Mouse (Mus musculus) forebrain, embryonic 15.5 days (tissue): ENCODE measurements around the gene Mr1. TPM values are rescaled to one million over a fixed set of nuclear protein-coding genes. Genes with fewer than 3 reads are reported as not detected.

Experiments used
- ATAC-seq: fragments of 200-750 bp; cut with Nextera tagmentation; replicated peaks from 2 replicates; pipeline ENCODE4 v1.8.0; 2017; ENCODE audit warnings: mild to moderate bottlenecking, moderate TSS enrichment, moderate library complexity
- H3K27ac ChIP-seq: fragments of 300-500 bp; sonication (generic); replicated peaks from 2 replicates; pipeline ENCODE4 v1.5.1; 2015; ENCODE audit warnings: mild to moderate bottlenecking, inconsistent platforms
- H3K27me3 ChIP-seq: fragments of 300-500 bp; sonication (generic); 2 replicates; pipeline ENCODE4 v1.6.1; 2015; ENCODE audit warnings: inconsistent platforms
- H3K36me3 ChIP-seq: fragments of 300-500 bp; sonication (generic); 2 replicates; pipeline ENCODE4 v1.6.1; 2015; ENCODE audit warnings: mild to moderate bottlenecking, inconsistent platforms
- H3K4me1 ChIP-seq: fragments of 300-500 bp; sonication (generic); 2 replicates; pipeline ENCODE4 v1.6.1; 2015; ENCODE audit warnings: inconsistent platforms
- H3K4me2 ChIP-seq: fragments of 300-500 bp; sonication (generic); replicated peaks from 2 replicates; pipeline ENCODE4 v1.6.1; 2015; ENCODE audit warnings: mild to moderate bottlenecking, inconsistent platforms
- H3K4me3 ChIP-seq: fragments of 300-500 bp; sonication (generic); 2 replicates; pipeline ENCODE4 v1.5.1; 2015; ENCODE audit warnings: mild to moderate bottlenecking, inconsistent platforms
- H3K9ac ChIP-seq: fragments of 300-500 bp; sonication (generic); replicated peaks from 2 replicates; pipeline ENCODE4 v1.6.1; 2015; ENCODE audit warnings: mild to moderate bottlenecking, inconsistent platforms
- H3K9me3 ChIP-seq: fragments of 300-500 bp; sonication (generic); 2 replicates; pipeline ENCODE4 v1.6.1; 2016; ENCODE audit warnings: inconsistent platforms
- WGBS: fragments of 180-500 bp; shearing (Covaris S2); methylation state at CpG from one replicate; pipeline ENCODE4 v1.1.7; 2015; ENCODE audit warnings: mixed read lengths; 5-methylcytosine and 5-hydroxymethylcytosine counted together
- polyA plus RNA-seq: library from polyadenylated mRNA; unstranded; fragments of >200 nt; fragmentation: Nextera tagmentation; extraction: Ambion mirVana; gene quantifications from 2 replicates; pipeline ENCODE4 v1.2.1, GENCODE M21; 2015

The Mr1 gene
- polyA plus RNA-seq, 1 experiment from 2014 or later: 0.83 TPM

DNA sequence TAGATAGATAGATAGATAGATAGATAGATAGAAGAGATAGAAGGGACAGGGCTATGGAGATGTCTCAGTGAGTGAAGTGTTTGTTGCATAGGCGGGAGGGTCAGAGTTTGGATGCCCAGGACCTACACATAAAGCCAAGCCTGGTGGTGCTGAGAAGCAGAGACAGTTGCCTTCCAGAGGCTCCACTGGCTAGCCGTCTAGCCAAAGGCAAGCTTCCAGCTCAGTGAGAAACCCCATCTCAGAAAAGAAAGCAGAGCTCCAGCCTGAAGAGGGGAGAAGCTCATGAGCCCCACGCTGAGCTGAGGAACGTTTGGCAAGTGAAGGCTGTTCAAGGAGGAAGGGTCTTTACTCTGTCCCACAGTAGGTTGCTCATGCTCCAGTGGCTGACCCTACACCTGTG lies 44.0 kb downstream of the Mr1 start:
- WGBS: 75% methylated on average over 4 of the region's 4 CpGs
- no peaks in the 10 kb centered on the region for H3K27me3 ChIP-seq
- no peak overlapping the region for H3K27ac ChIP-seq
- H3K9ac ChIP-seq: no peak overlapping the region
- H3K36me3 ChIP-seq: no peaks in the 10 kb centered on the region
- H3K4me1 ChIP-seq: peaks cover 6% of the 10 kb centered on the region
- H3K9me3 ChIP-seq: no peaks in the 10 kb centered on the region
- no peak overlapping the region for H3K4me2 ChIP-seq
- no peak for ATAC-seq
- no peak overlapping the region for H3K4me3 ChIP-seq

DNA sequence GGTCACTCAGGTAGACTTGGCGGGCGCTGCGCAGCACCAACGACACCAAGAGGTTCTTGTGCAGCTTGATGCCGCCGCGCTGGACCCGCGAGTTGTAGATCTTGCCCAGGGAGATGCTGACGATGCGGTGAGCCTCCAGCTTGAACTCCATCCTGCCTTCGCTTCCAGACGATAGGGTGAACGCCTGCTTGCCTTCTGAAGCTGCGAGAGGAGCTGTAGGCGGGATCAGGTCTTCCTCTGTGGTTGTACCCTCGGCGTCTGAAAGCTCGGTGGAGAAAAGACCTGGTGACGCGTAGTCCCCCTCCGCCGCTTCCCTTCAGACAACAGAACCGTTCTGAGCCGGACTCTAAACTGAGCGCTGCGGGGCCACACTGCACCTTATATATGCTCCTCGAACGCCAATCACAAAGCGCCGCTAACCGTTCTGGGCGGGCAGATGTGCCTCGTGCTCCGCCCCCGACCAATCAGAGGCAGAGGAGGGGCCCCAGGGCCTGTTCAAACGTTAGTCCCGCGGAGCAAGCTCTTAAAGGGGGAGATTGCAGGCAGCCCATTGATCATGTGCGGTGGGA lies 47.2 kb downstream of the Mr1 start, which contains the start of gene Ier5:
Ier5 (minus strand) TSS at position 357 of the 569 bp plus-strand sequence.
- under 1% methylated on average over 40 of the region's 40 CpGs for WGBS
- ATAC-seq: peak; percentile 98
- H3K9ac ChIP-seq: peak within 1 kb of the TSS; percentile 100
- peaks cover 36% of the 10 kb centered on the region for H3K4me1 ChIP-seq
- no peaks in the 10 kb centered on the region for H3K9me3 ChIP-seq
- no peaks in the 10 kb centered on the region for H3K27me3 ChIP-seq
- H3K36me3 ChIP-seq: no peaks in the 10 kb centered on the region
- peak within 1 kb of the TSS; percentile 86 for H3K4me3 ChIP-seq
- H3K27ac ChIP-seq: peak within 1 kb of the TSS; percentile 88
- peak within 1 kb of the TSS; percentile 56 for H3K4me2 ChIP-seq

DNA sequence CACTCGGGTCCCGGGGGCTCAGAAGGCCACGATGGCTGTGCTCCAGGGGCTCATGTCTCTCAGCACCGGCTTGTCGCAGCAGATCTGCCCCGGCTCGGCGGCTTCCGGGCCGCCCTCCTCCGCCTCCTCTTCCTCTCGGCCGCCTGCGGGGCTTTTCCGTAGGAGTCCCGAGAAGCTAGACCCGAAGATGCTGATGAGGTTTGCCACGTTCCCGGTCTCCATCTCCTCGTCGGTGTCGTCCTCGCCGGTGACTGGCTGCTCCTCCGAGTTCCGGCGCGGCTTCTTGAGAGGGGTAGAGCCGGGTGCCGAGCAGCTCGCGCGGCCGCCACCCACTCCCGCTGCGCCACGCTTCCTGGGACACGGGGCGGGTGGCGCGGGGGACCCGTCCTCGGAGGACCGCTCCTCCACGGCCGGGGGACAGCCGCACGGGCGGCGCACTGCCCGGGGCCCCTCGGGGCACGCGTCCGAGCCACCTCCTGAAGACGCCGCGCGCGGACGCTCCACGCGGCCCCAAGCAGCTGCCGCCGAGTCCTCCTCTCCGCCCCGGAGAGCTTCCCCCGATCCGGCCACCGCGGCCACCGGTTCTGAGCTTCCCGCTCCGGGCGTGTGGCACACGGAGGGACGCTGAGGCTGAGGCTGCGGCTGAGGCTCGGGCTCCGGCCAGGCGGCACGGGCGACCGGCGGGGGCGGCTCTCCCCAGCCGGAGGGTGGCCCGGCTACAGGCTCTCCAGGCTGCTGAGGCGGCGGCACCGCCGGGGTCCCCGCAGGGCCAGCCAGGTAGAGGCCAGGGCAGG lies 47.9 kb downstream of the Mr1 start:
- under 1% methylated on average over 82 of the region's 93 CpGs for WGBS
- H3K9me3 ChIP-seq: no peaks in the 10 kb centered on the region
- ATAC-seq: peak; percentile 70
- H3K4me3 ChIP-seq: peak overlapping the region; percentile 86
- no peaks in the 10 kb centered on the region for H3K36me3 ChIP-seq
- H3K27ac ChIP-seq: peak overlapping the region; percentile 88
- H3K9ac ChIP-seq: peak overlapping the region; percentile 100
- no peaks in the 10 kb centered on the region for H3K27me3 ChIP-seq
- H3K4me2 ChIP-seq: peak overlapping the region; percentile 56
- H3K4me1 ChIP-seq: peaks cover 43% of the 10 kb centered on the region

DNA sequence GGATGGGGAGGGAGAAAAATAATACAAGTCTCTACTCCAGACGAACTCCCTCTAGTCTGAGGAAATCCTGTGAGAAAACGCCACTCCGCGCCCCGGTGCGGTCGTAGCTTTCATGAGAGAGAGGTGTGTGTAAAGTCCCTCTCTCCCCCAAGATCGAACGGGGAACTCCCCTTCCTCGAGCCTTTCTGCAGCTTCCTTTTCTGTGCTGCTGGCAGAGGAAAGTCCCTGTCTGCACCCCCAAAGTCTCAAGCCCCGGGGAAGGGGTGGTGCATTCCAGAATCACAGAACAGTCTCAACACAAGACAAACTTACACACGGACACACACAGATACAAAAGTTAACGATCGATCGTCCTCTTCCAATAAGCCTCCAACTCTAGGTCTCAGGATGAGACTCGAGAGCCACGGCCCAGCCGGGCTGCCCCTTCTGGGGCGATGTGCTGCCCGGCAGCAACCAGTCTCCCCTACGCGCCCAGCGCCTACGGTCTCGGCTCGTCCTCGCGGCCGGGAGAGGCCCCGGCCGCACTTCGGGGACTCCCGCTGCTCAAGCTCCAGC lies 48.6 kb downstream of the Mr1 start:
- no peaks in the 10 kb centered on the region for H3K36me3 ChIP-seq
- no peaks in the 10 kb centered on the region for H3K27me3 ChIP-seq
- H3K27ac ChIP-seq: peak overlapping the region; percentile 88
- H3K9me3 ChIP-seq: no peaks in the 10 kb centered on the region
- no peak for ATAC-seq
- H3K4me2 ChIP-seq: peak overlapping the region; percentile 56
- H3K9ac ChIP-seq: peak overlapping the region; percentile 100
- H3K4me1 ChIP-seq: peaks cover 50% of the 10 kb centered on the region
- peak overlapping the region; percentile 86 for H3K4me3 ChIP-seq
- WGBS: under 1% methylated on average over 33 of the region's 33 CpGs

DNA sequence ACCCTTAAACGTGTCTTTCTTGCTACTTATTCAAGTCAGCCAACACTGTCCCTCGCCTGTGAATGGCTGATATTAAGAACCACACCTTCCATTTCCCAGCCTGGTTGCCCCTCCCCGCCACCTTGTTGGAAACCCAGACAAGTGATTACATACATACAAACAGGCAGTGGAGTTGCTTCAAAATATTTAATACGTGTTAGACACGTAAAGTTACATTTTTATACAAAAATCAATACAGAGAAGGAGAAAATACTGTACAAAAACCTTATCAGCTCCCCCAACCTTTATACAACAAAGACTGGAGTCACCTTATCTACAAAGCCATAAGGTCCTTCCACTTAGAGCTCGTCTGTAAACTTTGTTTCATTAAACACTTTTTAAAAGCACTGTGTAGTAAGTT lies 49.3 kb downstream of the Mr1 start:
- H3K4me2 ChIP-seq: peak overlapping the region; percentile 56
- ATAC-seq: no peak
- H3K9ac ChIP-seq: peak overlapping the region; percentile 100
- peak overlapping the region; percentile 86 for H3K4me3 ChIP-seq
- H3K36me3 ChIP-seq: no peaks in the 10 kb centered on the region
- peaks cover 56% of the 10 kb centered on the region for H3K4me1 ChIP-seq
- no peaks in the 10 kb centered on the region for H3K9me3 ChIP-seq
- no peaks in the 10 kb centered on the region for H3K27me3 ChIP-seq
- H3K27ac ChIP-seq: peak overlapping the region; percentile 88
- 14% methylated on average over 6 of the region's 6 CpGs for WGBS

DNA sequence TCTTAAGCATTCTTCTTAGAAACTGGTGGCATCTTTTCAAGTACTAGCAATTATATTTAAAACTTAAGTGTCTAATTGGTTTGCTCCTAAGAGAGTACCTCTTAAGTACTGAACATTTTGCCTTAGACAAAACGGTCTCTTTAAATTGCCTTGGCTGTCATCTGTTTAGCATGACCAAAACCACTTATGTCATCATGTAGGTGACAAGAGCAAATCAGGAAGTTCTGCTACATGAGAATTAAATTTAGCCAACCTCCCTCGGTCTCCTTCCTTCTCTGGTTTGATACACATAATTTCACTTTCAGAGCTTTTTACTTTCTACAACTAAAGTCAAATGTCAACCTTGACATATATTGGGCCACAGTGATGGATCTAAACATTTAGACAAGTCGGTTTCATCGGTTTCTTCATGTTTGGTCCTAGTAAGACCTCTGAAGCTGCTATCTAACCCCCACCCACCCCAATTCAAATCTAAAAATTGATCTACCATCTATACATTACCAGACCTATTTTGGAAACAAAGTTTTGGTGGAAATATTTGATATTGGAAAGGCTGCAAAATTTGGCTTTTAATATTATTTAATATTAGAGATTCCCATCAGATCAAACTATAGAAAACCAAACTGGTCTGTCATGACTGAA lies 49.9 kb downstream of the Mr1 start:
- Histone ChIP-seq H3K27ac (peak overlapping the region; percentile 88), H3K27me3 (no peaks in the 10 kb centered on the region), H3K4me3 (peak overlapping the region; percentile 86), H3K9me3 (no peaks in the 10 kb centered on the region), H3K4me2 (peak overlapping the region; percentile 56), H3K9ac (peak overlapping the region; percentile 100), H3K36me3 (no peaks in the 10 kb centered on the region), H3K4me1 (peaks cover 62% of the 10 kb centered on the region)
- no peak for ATAC-seq
- 60% methylated on average over 4 of the region's 4 CpGs for WGBS

DNA sequence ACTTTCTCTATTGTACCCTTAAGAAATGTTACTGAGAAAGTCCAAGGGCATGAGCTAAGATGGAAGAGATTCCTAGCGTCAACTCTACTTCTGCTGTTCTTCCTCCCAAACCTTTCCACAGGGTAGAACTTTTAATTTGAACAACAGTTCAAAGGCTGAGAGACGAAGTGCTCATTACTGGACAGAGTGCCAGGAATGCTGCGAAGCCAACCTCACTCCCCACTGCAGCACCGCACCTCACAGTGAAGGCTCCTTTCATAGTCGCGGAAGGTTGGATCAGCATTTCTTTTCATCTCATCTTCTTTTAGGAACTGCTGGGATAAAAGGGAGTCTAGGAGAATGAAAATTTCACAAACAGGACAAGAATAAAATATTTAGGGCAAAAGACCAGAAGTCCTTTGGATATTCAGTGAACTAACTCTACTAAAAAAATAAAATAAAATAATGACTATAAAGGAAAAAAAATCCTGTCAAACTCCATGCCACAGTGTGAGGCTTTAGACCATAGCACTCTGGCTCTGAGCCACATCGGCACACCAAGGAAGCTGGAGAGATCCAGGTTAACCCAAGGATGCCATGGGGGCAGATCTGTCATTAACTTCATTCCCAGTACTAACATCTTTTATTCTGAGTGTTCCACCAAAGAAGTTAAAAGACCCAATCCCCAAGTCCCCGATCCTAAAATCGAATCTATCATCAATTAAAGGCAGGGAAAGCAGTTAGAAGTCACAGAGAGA lies 52.5 kb downstream of the Mr1 start:
- Histone ChIP-seq H3K9ac (no peak overlapping the region), H3K4me1 (peaks cover 65% of the 10 kb centered on the region), H3K27ac (peak overlapping the region; percentile 75), H3K27me3 (no peaks in the 10 kb centered on the region), H3K4me3 (no peak overlapping the region), H3K4me2 (no peak overlapping the region), H3K36me3 (no peaks in the 10 kb centered on the region), H3K9me3 (no peaks in the 10 kb centered on the region)
- ATAC-seq: no peak
- 32% methylated on average over 9 of the region's 9 CpGs for WGBS

DNA sequence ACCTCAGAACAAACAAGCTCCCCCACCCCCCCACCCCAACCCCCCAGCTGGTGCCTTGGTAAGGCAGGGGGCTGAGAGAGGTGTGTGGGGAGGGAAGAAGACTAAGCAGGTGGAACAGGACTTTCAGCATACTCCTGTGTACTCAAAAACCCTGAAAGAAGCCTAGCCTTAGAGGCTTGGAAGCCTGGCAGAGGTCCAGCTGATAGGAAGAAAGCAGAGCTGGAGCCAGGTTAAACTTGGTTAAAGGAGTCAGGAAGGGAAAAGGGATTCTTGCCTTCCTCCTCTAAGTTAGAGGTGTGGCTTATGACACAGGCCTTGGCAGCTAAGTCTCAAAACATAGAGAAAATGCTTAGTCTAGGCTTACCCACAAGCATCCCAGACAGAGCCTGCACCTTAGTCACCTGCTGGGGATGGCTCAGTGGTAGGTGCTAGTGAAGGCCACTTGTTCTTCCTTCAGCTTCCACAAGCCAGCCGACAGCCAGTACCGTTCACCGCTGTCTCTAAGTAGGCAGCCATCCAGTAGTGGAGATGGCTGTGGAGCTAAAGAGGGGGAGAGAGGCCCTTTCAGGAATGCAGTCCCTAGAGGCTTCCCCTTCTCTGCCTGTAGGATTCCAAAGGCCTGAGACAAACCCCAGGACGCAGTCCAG lies 53.3 kb downstream of the Mr1 start:
- H3K4me1 ChIP-seq: peaks cover 65% of the 10 kb centered on the region
- H3K27me3 ChIP-seq: no peaks in the 10 kb centered on the region
- WGBS: 16% methylated on average over 4 of the region's 4 CpGs
- no peaks in the 10 kb centered on the region for H3K9me3 ChIP-seq
- 0 out of 2 replicates have a peak, but pooled peaks have one; percentile 18 for ATAC-seq
- no peak overlapping the region for H3K4me2 ChIP-seq
- peak overlapping the region; percentile 75 for H3K27ac ChIP-seq
- H3K36me3 ChIP-seq: no peaks in the 10 kb centered on the region
- H3K4me3 ChIP-seq: no peak overlapping the region
- H3K9ac ChIP-seq: no peak overlapping the region

DNA sequence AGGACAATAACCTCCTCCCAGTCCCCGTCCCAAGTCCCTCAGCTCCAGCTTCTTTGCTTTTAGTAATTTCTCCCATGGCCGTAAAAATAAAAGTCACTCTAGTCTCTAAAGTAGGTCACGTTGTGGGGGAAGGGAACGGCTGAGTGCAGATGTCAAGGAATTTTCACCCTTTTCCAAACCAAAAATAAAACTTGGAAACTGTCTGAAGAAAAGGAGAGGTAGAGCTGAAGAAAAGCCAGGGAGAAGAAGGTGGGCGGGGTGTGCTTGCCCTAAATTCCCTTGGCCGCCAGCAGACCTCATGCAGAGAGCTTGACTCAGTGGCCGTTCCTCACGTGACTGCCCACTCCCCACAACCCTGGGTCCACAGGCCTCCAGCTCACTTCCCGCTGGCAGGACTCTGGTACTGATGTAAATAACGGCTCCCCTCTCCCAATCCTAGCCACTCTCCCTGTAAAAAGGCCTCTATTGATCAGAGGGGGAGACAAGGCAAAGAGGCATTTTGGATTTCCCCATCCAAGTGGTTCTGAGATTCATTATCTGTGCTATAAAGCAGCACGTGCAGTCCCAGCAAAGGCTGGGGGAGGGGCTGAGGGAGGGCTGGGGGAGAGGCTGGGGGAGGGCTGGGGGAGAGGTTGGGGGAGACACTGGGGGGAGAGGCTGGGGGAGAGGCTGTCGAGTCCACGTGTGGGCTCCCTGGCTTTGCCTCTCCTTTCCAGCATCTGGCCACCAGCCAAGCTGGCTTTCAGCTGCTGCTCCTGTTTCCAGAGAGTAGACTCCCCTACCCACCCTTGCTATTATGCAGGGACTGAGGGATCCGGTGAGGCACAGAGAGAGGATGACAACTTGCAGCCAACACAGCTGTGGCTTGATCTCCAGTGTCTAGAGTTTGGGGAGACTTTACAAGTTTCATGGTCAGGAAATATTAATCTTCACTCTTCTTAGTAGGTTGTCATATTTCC lies 54.5 kb downstream of the Mr1 start:
- Histone ChIP-seq H3K4me1 (peaks cover 59% of the 10 kb centered on the region), H3K27me3 (no peaks in the 10 kb centered on the region), H3K4me3 (no peak overlapping the region), H3K9me3 (no peaks in the 10 kb centered on the region), H3K36me3 (no peaks in the 10 kb centered on the region), H3K4me2 (no peak overlapping the region), H3K9ac (peak overlapping the region; percentile 16; the same call in 1 of the 2 replicates), H3K27ac (peak overlapping the region; percentile 75)
- ATAC-seq: peak; percentile 80
- WGBS: 15% methylated on average over 14 of the region's 14 CpGs

DNA sequence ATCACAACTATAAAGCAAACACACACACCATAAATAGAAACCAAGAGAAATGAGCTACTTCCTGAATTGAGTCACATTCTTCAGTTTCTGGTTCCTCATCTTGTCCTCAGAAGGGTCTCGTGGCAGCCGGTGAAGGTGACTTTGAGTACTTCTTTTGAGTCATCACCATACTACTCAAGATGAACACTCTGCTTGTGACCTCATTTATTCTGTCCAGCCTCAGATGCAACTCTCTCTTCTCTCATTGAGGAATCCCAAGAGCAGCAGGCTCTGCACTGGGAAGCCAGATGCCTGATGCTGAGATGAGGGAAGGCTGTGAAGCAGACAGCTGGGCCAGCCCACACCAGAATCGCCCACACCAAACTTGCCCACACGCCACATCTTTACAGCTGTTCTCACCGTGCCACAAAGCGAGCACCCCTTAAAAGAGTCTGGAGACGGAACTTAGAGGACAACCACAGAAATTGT lies 55.2 kb downstream of the Mr1 start:
- peak overlapping the region; percentile 75 for H3K27ac ChIP-seq

More for the DNA sequence above, 55.2 kb downstream of the Mr1 start:
- WGBS: 73% methylated on average over 7 of the region's 7 CpGs
- H3K4me1 ChIP-seq: peaks cover 59% of the 10 kb centered on the region
- no peak overlapping the region for H3K4me3 ChIP-seq
- no peak overlapping the region for H3K9ac ChIP-seq
- H3K36me3 ChIP-seq: no peaks in the 10 kb centered on the region
- H3K27me3 ChIP-seq: no peaks in the 10 kb centered on the region
- H3K9me3 ChIP-seq: no peaks in the 10 kb centered on the region
- ATAC-seq: no peak
- H3K4me2 ChIP-seq: no peak overlapping the region
